Mouse (Mus musculus): ENCODE results near the gene Kcnn3. TPM values are rescaled to one million over a fixed set of nuclear protein-coding genes. Genes with fewer than 3 reads are reported as not detected.

Kcnn3 gene
- total RNA-seq, 2 experiments from 2014 or later, result 25.6 to 29.1 TPM

DNA sequence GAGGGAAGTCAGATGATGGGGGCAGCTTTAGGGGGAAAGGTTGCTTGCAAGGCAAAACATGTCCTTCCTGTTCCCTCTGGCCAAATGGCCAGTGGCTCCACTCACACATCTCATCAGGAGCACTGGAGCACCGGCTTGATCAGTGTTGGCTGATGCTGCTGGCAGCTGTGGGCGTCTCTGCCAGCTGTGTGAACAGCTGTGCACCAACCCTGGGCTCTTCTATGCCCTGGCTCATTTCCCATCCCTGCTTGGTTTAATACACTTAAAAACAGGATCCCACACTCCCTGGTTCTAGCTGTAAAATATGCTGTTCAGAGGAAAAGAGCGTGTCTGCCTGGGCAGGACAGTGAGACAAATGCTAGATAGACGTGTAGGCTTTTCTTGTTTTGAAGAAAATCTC, 64.3 kb downstream of the Kcnn3 start:
- H3K27ac ChIP-seq, result peak overlapping the region; percentile 59
- TF ChIP-seq CTCF (conservative IDR thresholded peaks at IDR 0.05), result no peak

DNA sequence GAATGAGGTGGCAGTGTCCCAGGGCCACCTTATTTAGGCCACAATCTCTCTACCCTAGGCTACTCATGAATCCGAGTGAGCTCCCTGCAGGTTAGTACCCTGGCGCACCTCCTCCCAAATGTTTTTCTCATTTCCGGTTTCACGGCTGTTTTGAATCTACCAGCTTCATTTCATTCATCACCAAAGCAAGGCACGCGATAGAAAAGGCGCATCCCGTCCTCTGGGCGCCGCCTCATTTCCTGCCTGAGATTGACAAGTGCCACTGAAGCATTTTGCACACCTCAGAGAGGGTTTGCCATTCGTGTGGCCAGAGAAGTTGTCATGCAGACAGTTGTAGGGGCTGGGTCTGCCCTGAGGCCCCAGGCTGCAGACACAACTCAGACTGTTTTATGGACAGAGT, 68.5 kb downstream of the Kcnn3 start:
- DNase-seq (ENCODE audit: low spot score in 2 of 2), result no peak
- H3K27ac ChIP-seq, result peak overlapping the region; percentile 72
- H3K4me3 ChIP-seq, result no peak overlapping the region
- no peak for TF ChIP-seq CTCF (conservative IDR thresholded peaks at IDR 0.05)

More for the DNA sequence above, 64.3 kb downstream of the Kcnn3 start:
- no peak for DNase-seq (ENCODE audit: low spot score in 2 of 2)
- H3K4me3 ChIP-seq, result no peak overlapping the region

DNA sequence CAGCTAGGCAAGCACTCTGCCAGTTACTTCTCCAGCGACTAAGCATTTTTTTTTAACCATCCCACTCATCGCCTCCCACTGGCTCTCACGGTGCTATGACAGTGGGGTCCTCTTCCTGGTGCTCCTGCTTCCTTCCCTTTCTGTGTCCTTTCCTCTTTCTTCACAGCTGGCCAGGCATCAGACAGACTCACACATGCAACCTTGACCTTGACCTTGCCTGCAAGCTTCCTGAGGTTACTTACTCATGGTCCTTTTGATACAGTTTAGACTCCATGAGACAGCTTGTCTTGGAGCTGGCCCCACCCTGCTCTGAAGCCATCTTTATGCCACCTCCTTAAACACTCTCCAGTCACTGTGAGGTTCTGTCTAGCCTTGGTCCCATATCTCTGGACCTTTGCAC, 69.4 kb downstream of the Kcnn3 start:
- no peak for TF ChIP-seq CTCF (conservative IDR thresholded peaks at IDR 0.05)
- DNase-seq (ENCODE audit: low spot score in 2 of 2), result no peak
- H3K27ac ChIP-seq, result peak overlapping the region; percentile 72; the same call in 1 of the 2 replicates
- no peak overlapping the region for H3K4me3 ChIP-seq

DNA sequence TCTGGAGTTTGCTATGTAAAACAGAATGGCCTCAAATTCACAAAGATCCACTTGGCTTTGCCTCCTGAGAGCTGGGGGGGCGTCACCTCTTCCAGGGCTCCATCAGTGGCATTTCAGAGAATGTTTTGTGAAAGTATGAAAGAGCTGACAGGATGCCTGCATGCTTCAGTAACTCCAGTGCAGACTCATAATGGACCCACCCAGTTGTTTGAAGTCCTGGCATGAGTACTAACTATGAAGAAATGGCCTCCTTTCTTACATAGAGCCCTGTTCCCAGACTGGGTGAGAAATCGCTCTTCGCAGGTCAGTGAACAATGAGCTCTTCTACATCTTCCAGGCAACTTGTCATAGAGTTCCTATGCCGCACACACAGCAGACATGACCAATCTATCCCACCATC, 70.4 kb downstream of the Kcnn3 start:
- no peak for TF ChIP-seq CTCF (conservative IDR thresholded peaks at IDR 0.05)
- Histone ChIP-seq H3K4me3 (no peak overlapping the region), H3K27ac (no peak overlapping the region)
- no peak for DNase-seq (ENCODE audit: low spot score in 2 of 2)

DNA sequence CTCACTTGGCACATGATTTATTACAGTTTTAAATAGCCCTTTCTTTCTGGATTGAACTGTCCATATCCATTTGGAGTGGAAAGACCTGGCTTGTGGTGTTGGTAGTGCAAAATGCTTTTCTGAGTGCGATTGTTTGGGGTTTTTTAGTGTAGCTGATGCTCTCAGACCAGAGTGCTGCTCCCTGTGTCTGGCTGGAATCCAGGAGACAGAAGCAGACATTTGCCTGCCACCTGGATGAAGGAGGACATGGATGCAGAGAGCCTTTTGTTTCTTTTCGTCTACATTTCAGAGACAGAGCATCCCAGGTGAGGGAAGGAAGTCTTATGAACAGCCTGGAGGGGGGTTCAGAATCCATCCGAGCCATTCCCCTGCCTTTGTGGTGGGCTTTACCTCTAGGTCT, 71.5 kb downstream of the Kcnn3 start:
- Histone ChIP-seq H3K4me3 (no peak overlapping the region), H3K27ac (no peak overlapping the region)
- no peak for DNase-seq (ENCODE audit: low spot score in 2 of 2)
- no peak for TF ChIP-seq CTCF (conservative IDR thresholded peaks at IDR 0.05)

DNA sequence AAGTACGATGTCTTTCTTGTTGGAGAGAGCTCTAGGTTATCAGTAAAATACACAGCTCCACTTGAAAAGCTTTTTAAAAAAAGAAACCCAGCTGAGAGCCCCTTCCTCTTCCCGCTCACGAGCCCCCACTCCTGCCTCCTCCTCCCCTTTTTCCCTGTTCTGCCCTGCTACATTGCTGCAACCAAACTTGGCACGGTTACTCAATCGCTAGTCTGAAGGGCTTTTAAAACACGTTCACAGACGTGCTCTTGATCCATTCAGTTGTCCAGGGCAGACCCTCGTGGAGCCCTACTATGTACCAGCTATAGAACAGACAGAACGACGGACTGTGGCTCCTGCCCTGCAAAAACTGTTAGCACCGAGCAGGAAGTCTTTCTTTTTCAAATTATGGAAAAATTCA, 72.8 kb downstream of the Kcnn3 start:
- no peak for TF ChIP-seq CTCF (conservative IDR thresholded peaks at IDR 0.05)
- Histone ChIP-seq H3K4me3 (no peak overlapping the region), H3K27ac (no peak overlapping the region)
- DNase-seq (ENCODE audit: low spot score in 2 of 2), result no peak

DNA sequence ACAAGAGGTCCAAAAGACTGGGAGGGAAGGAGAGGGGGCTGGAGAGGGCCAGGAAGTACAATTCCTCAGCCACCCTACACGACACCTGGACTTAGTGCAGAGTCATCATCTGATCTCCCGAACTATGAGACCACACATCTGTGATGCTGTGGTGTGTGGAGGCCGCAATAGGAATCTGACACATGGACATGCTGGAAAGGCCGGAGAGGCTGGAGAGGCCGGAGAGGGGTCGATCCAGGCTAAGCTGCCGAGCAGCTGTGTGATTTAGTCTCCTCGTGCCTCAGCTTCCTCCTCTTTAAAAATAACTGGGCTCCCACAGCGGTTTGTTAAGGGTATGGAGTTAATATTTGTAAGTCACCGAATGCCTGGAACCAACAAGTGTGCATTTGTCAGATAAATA, 73.6 kb downstream of the Kcnn3 start:
- no peak overlapping the region for H3K4me3 ChIP-seq
- no peak for DNase-seq (ENCODE audit: low spot score in 2 of 2)
- H3K27ac ChIP-seq, result no peak overlapping the region
- no peak for TF ChIP-seq CTCF (conservative IDR thresholded peaks at IDR 0.05)

DNA sequence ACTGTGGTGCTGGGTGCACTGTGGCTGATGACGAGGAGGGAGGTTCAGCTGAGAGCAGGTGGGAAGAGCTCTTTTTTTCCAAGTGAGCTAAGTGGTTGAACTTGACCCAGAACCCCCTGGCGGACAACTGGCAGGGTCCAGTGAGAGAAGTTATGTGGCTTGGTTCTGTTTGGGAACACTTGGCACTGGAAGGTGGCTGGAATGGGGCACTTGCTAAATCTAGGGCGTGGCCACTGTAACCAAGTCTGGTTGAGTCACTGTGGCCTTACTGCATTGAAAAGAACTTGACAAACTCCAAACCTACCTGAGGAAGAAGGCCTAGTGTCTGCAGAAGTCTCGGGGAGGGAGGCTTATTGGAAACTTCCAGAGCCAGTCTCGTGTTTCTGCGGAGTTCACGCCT, 78.4 kb downstream of the Kcnn3 start:
- Histone ChIP-seq H3K27ac (no peak overlapping the region), H3K4me3 (no peak overlapping the region)
- no peak for DNase-seq (ENCODE audit: low spot score in 2 of 2)
- no peak for TF ChIP-seq CTCF (conservative IDR thresholded peaks at IDR 0.05)

DNA sequence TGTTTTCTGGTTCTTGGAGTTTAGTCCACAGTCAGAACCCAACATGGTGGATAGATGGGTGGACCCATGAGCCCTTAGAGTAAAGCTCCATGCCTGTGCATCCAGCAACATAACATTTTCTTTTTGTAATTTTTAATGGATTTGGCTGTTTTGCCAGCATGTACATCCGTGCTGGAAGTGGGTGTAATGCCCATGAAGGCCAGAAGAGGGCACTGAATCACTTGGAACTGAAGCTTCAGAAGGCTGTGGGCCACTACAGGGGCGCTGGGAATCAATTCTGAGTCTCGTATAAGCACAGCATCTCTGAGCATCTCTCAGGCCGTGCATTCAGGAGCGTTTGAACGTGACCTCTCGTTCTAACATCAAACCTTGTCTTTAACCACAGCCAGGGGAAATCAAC, 79.0 kb downstream of the Kcnn3 start:
- no peak overlapping the region for H3K4me3 ChIP-seq
- no peak overlapping the region for H3K27ac ChIP-seq
- peak; percentile 56 for TF ChIP-seq CTCF (conservative IDR thresholded peaks at IDR 0.05)
- no peak for DNase-seq (ENCODE audit: low spot score in 2 of 2)

DNA sequence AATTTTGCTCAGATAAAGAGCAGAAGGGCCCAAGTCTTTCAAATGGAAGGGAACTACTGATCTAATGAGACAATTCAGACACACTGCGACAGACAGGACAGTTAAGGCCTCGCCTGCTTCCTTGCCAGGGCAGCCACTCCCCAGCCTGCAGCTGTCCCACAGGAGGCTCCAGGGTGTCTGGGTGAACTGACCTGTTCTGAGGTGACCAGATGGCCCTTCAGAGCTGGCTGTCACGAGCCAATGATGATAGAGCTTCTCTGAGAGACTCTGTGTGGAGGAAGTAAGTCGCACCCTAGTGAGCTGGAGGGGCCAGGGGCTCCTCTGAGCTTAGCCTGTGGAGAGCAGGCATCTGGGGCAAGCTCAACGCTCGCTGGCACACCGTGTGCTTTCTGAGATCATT, 81.1 kb downstream of the Kcnn3 start:
- no peak overlapping the region for H3K27ac ChIP-seq
- no peak overlapping the region for H3K4me3 ChIP-seq
- DNase-seq (ENCODE audit: low spot score in 2 of 2), result no peak
- TF ChIP-seq CTCF (conservative IDR thresholded peaks at IDR 0.05), result no peak

DNA sequence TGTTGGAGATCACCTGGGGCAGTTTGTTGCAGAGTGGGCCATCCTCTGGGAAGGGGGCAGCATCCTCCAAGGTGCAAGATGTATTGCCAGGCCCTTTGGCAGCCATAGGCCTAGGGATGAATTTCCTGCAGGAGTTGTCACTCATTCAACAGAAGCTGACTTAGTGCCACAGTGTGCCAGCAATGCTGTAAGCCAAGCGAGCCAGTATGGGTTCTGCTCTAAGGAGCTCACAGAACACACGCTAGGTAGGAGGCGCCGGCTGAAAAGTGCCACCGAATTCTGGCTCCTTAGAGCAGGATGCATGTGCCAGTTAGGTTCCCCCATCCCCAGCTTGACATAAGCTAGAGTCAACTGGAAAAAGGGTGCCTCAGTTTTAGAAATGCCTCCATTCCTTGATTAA, 83.3 kb downstream of the Kcnn3 start:
- H3K27ac ChIP-seq, result peak overlapping the region; percentile 7; the same call in 1 of the 2 replicates
- no peak for TF ChIP-seq CTCF (conservative IDR thresholded peaks at IDR 0.05)
- H3K4me3 ChIP-seq, result no peak overlapping the region
- DNase-seq (ENCODE audit: low spot score in 2 of 2), result peak in 1 of 2 experiments; percentile 29

DNA sequence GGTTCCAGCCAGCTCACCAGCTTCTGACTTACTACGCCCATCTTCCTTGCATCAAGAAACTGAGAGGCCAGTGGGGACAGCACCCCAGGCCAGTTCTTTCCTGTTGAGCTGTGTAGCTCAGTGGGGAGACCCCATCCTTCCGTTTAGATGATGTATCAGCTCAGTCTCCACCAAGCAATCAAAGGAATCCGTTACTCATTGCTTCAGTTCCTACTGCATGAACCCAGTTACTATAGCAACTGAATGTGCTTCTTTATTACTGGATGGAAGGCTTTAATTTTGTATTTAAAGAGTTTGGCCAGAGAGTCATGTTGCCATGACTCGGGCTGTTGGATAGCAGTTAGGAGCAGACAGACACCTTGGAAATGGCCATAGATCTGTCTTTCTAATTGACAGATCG, 85.3 kb downstream of the Kcnn3 start:
- no peak for DNase-seq (ENCODE audit: low spot score in 2 of 2)
- TF ChIP-seq CTCF (conservative IDR thresholded peaks at IDR 0.05), result no peak
- Histone ChIP-seq H3K27ac (peak overlapping the region; percentile 39), H3K4me3 (no peak overlapping the region)

DNA sequence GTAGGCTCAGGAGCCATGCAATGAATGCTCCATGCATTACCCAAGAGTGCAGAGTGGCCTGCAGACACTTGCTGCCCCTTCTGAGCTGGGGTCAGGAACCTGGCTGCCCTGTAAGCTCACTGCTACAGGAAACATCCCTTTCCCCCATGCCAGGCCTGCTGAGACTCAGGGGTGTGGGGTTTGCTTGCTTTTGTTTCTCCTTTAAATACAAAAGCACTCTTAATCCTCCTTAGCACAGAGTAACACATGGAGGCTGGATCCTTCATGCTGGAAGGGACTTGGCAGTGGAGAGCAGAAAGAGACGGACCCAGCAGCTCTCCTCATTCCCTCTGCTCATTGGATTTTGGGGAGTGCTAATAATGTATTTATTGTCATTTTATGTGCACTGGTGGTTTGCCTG, 87.4 kb downstream of the Kcnn3 start:
- TF ChIP-seq CTCF (conservative IDR thresholded peaks at IDR 0.05), result no peak
- no peak overlapping the region for H3K4me3 ChIP-seq
- H3K27ac ChIP-seq, result no peak overlapping the region
- no peak for DNase-seq (ENCODE audit: low spot score in 2 of 2)

DNA sequence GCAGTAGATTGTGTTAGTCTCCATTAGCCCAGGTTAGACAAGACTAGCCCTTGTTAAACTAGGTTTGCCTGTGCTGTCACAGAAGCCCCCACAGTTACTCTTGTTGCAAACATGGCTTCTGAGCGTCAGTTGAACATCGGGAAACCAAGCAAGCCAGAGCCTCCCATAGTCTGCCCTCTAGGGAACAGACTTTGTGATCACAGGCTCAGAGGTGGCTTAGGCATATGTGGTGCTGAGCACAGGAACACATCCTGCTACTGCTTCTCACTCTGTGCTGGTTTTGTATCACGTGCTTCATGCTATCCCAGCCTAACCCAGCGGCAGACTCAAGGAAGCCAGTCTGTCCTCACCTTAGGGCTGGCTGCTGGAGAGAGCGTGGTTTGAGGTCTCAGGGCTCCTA, 92.1 kb downstream of the Kcnn3 start:
- DNase-seq (ENCODE audit: low spot score in 2 of 2), result no peak
- no peak overlapping the region for H3K4me3 ChIP-seq
- no peak overlapping the region for H3K27ac ChIP-seq
- TF ChIP-seq CTCF (conservative IDR thresholded peaks at IDR 0.05), result peak; percentile 53
